Mouse (Mus musculus): ENCODE data around the gene Ret.
A peak's percentile ranks its signal among the peaks of the same experiment; 100 is the strongest.

Ret gene

GRCm38 (mm10) chr6:118173251-118173974, 24.1 kb downstream of the Ret start:
- DNase-seq: no peak

- no peak for DNase-seq
Measured at GRCm38 (mm10) chr6:118171386-118171785, 26.1 kb downstream of the Ret start.

GRCm38 (mm10) chr6:118168106-118168505, 29.4 kb downstream of the Ret start:
- DNase-seq: no peak

- DNase-seq: peak; percentile 25
Measured at GRCm38 (mm10) chr6:118167013-118167412, 30.5 kb downstream of the Ret start.

- DNase-seq: no peak
Measured at GRCm38 (mm10) chr6:118165516-118165915, 32.0 kb downstream of the Ret start.

GRCm38 (mm10) chr6:118164691-118165090, 32.8 kb downstream of the Ret start:
- no peak for DNase-seq

- DNase-seq: no peak
Measured at GRCm38 (mm10) chr6:118163086-118163485, 34.4 kb downstream of the Ret start.

GRCm38 (mm10) chr6:118162457-118163082, 34.9 kb downstream of the Ret start:
- DNase-seq: no peak

GRCm38 (mm10) chr6:118153091-118153490, 44.4 kb downstream of the Ret start:
- DNase-seq: no peak

- DNase-seq: no peak
Measured at GRCm38 (mm10) chr6:118150988-118151387, 46.5 kb downstream of the Ret start.

GRCm38 (mm10) chr6:118150538-118150937, 47.0 kb downstream of the Ret start:
- no peak for DNase-seq

GRCm38 (mm10) chr6:118150128-118150527, 47.4 kb downstream of the Ret start:
- DNase-seq: no peak

GRCm38 (mm10) chr6:118140961-118141360, 56.6 kb downstream of the Ret start:
- no peak for DNase-seq

- DNase-seq: peak; percentile 87 to 96
Measured at GRCm38 (mm10) chr6:118138731-118139709, 58.5 kb downstream of the Ret start, which contains the start of gene Csgalnact2. Csgalnact2 (minus strand) TSS chr6:118139140.

- no peak for DNase-seq
Measured at GRCm38 (mm10) chr6:118137148-118137547, 60.4 kb downstream of the Ret start.

GRCm38 (mm10) chr6:118134461-118134860, 63.1 kb downstream of the Ret start:
- no peak for DNase-seq

- DNase-seq: no peak
Measured at GRCm38 (mm10) chr6:118130022-118130421, 67.5 kb downstream of the Ret start.

GRCm38 (mm10) chr6:118127827-118128487, 69.6 kb downstream of the Ret start:
- no peak for DNase-seq

- no peak for DNase-seq
Measured at GRCm38 (mm10) chr6:118127198-118127597, 70.3 kb downstream of the Ret start.

- DNase-seq: no peak
Measured at GRCm38 (mm10) chr6:118126577-118126976, 70.9 kb downstream of the Ret start.

GRCm38 (mm10) chr6:118122767-118123166, 74.8 kb downstream of the Ret start:
- DNase-seq: no peak

GRCm38 (mm10) chr6:118111810-118112209, 85.7 kb downstream of the Ret start:
- DNase-seq: no peak
